Mouse (Mus musculus) liver, embryonic 11.5 days (tissue): ENCODE measurements around the gene Myadm. TPM values are rescaled to one million over a fixed set of nuclear protein-coding genes. Genes with fewer than 3 reads are reported as not detected.

ENCODE experiments used
- ATAC-seq: fragments of 200-750 bp; cut with Nextera tagmentation; replicated peaks from 2 replicates; pipeline ENCODE4 v1.8.0; 2017; ENCODE audit warnings: moderate number of reproducible peaks, mild to moderate bottlenecking, moderate TSS enrichment, moderate library complexity; ENCODE audit not compliant: low FRiP score
- DNase-seq: peaks from one replicate; pipeline ENCODE4 v3.0.0-alpha.2; 2017; ENCODE audit warnings: low spot score
- H3K27ac ChIP-seq: fragments of 300-500 bp; sonication (generic); 2 replicates; pipeline ENCODE4 v1.5.1; 2014; ENCODE audit warnings: mild to moderate bottlenecking, low read depth, low read length, control low read depth
- H3K27me3 ChIP-seq: fragments of 300-500 bp; sonication (generic); replicated peaks from 2 replicates; pipeline ENCODE4 v1.6.1; 2014; ENCODE audit warnings: low read length, mixed read lengths; ENCODE audit not compliant: control insufficient read depth, insufficient read depth
- H3K36me3 ChIP-seq: fragments of 300-500 bp; sonication (generic); 2 replicates; pipeline ENCODE4 v1.6.1; 2014; ENCODE audit warnings: mild to moderate bottlenecking, low read length, moderate library complexity, mixed read lengths; ENCODE audit not compliant: control insufficient read depth, insufficient read depth
- H3K4me1 ChIP-seq: fragments of 300-500 bp; sonication (generic); replicated peaks from 2 replicates; pipeline ENCODE4 v1.6.1; 2014; ENCODE audit warnings: low read length, mixed read lengths; ENCODE audit not compliant: control insufficient read depth, insufficient read depth
- H3K4me2 ChIP-seq: fragments of 300-500 bp; sonication (generic); 2 replicates; pipeline ENCODE4 v1.6.1; 2014; ENCODE audit warnings: mild to moderate bottlenecking, control low read depth, moderate library complexity
- H3K4me3 ChIP-seq: fragments of 300-500 bp; sonication (generic); 2 replicates; pipeline ENCODE4 v1.5.1; 2014; ENCODE audit warnings: low read depth, low read length, control low read depth
- H3K9ac ChIP-seq: fragments of 300-500 bp; sonication (generic); 2 replicates; pipeline ENCODE4 v1.6.1; 2014; ENCODE audit warnings: low read depth, low read length, control low read depth
- H3K9me3 ChIP-seq: fragments of 300-500 bp; sonication (generic); 2 replicates; pipeline ENCODE4 v1.6.1; 2016; ENCODE audit warnings: low read length, inconsistent platforms, mixed read lengths; ENCODE audit not compliant: control insufficient read depth
- WGBS: fragments of 180-500 bp; shearing (Covaris S2); extraction: QIAGEN DNeasy Blood & Tissue Kit; methylation state at CpG from one replicate; pipeline ENCODE4 v1.1.7; 2014; 5-methylcytosine and 5-hydroxymethylcytosine counted together
- polyA plus RNA-seq: library from polyadenylated mRNA; unstranded; fragments of >200 nt; fragmentation: Nextera tagmentation; extraction: Ambion mirVana; gene quantifications from 2 replicates; pipeline ENCODE4 v1.2.1, GENCODE M21; 2014

Gene Myadm
- 31.3 and 32.7 TPM in 2 replicates for polyA plus RNA-seq

DNA sequence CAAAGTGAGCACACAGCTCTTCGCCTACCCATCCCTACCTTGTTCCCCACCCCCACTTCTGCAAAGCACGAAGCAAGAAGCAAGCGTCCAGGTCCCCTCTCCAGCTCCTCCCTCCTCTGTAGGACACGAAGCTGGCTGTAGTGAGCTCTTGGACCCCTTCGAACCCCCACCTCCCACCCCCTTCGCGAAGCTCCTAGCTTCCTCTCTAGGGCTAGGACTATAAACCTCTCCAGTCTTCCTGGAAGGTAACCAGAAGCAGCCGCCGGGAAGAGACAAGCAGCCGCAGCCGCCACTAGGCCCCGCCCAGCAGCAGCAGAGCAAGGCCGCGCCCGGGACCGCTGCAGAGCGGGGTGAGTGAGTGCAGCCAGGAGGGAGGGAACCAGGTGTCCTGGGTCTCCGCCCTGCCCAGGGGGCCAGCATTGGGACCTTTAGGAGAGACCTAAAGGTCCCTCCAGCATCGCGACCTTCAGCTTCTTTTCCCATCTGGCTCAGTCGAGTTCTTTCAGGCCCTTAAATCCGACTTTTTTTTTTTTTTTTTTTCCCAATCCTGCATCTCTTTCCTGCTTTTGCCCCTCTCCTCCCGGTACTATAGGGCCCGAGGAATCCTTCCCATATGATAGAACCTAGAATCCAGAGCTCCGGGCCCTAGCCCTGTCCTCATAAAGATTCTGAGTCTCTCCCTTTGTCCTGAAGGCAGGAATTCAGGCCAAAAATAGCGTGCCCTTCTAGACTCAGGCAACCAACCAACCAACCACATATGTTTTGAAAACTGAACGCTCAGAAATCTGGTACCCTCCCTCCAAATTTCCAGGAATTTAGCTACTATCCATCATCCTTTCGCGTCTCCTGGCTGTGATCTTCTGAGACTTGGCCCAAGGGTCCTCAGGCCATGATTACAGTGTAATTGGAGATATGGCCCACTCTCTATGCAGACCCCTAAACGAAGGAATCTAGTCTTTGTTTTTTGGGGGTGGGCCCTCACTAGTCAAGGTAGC, at the start of gene Myadm, which contains the start of gene Prkcg:
Gene Myadm, plus strand, starts transcription at position 105 of the 995 bp plus-strand sequence.
Gene Prkcg, plus strand, starts transcription at position 204 of the 995 bp plus-strand sequence.
- Histone ChIP-seq H3K4me3 (peak within 1 kb of the TSS; percentile 50), H3K9me3 (no peaks in the 10 kb centered on the region), H3K4me1 (peaks cover 10% of the 10 kb centered on the region), H3K27ac (peak within 1 kb of the TSS; percentile 66), H3K4me2 (peak within 1 kb of the TSS; percentile 66), H3K36me3 (no peaks in the 10 kb centered on the region), H3K27me3 (no peaks in the 10 kb centered on the region), H3K9ac (peak within 1 kb of the TSS; percentile 67)
- DNase-seq (peak; percentile 78), ATAC-seq (peak; percentile 52)
- 3% methylated on average over 30 of the region's 30 CpGs for WGBS

DNA sequence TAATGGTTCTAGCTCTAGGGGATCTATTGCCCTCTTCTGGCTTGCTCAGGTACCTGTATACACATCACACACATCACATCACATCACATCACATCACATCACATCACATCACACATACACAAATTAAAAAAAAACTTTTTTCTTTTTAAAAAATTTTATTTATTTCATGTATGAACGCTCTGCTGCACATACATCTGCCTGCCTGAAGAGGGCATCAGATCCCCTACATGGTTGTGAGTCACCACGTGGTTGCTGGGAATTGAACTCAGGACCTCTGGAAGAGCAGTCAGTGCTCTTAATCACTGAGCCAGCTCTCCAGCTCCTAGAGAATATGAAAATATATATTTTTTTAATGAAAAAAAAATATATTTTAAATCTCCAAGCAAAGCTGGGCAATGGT, 49.7 kb upstream of the Myadm start:
- no peak for ATAC-seq
- no peak overlapping the region for H3K9ac ChIP-seq
- 64% methylated on average over 2 of the region's 2 CpGs for WGBS

DNA sequence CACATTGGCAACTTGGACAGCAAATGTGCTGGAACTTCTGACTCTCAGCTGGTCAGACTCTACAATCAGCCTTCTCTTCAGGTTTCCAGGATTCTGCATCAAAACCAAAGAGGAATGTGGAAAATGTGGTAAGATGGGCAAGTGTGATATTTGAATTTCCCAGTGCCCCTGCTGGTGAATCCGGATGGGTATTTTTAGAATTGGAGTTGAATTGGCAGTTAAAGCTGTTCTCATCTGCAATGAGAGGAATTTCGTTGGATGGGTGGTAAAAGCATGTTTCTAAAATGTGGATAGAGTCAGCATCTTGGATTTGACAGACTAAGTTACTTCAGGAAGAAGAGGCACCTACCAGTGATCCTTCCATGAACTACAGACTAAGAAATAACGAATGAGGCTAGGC, 28.2 kb upstream of the Myadm start:
- H3K9me3 ChIP-seq: no peaks in the 10 kb centered on the region
- ATAC-seq (no peak), DNase-seq (no peak)
- WGBS: 71% methylated on average over 3 of the region's 3 CpGs
- no peak overlapping the region for H3K27ac ChIP-seq
- H3K27me3 ChIP-seq: peaks cover 11% of the 10 kb centered on the region
- no peaks in the 10 kb centered on the region for H3K36me3 ChIP-seq
- H3K4me2 ChIP-seq: no peak overlapping the region
- H3K9ac ChIP-seq: no peak overlapping the region
- H3K4me3 ChIP-seq: no peak overlapping the region
- no peaks in the 10 kb centered on the region for H3K4me1 ChIP-seq

More for the DNA sequence above, 49.7 kb upstream of the Myadm start:
- Histone ChIP-seq H3K4me3 (no peak overlapping the region), H3K36me3 (no peaks in the 10 kb centered on the region), H3K27ac (no peak overlapping the region), H3K27me3 (no peaks in the 10 kb centered on the region), H3K4me2 (no peak overlapping the region), H3K9me3 (no peaks in the 10 kb centered on the region), H3K4me1 (no peaks in the 10 kb centered on the region)
- DNase-seq: no peak

DNA sequence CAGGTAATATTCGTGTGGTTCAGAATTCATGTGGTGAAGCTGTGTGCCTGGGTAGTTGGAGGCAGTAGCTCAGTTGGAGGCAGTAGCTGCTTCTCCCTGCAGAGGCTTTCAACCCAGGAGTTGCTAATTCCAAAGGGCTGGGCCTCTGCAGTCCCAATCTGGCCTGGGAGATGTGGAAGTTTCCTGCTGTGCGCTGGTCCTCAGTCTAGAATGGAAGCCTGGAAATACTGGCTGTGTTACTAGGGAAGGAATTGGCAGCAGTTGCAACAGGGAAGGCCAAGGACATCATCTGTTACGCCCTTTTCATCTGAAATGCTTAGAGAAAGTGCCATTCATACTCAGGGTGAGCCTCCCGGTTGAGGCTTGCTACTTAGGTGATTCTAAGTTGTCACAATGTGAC, 27.4 kb upstream of the Myadm start:
- no peak overlapping the region for H3K9ac ChIP-seq
- H3K4me3 ChIP-seq: no peak overlapping the region
- H3K4me1 ChIP-seq: no peaks in the 10 kb centered on the region
- 57% methylated on average over 4 of the region's 4 CpGs for WGBS
- H3K9me3 ChIP-seq: no peaks in the 10 kb centered on the region
- DNase-seq: no peak
- ATAC-seq: no peak
- peaks cover 11% of the 10 kb centered on the region for H3K27me3 ChIP-seq
- no peaks in the 10 kb centered on the region for H3K36me3 ChIP-seq
- H3K27ac ChIP-seq: no peak overlapping the region
- H3K4me2 ChIP-seq: no peak overlapping the region

DNA sequence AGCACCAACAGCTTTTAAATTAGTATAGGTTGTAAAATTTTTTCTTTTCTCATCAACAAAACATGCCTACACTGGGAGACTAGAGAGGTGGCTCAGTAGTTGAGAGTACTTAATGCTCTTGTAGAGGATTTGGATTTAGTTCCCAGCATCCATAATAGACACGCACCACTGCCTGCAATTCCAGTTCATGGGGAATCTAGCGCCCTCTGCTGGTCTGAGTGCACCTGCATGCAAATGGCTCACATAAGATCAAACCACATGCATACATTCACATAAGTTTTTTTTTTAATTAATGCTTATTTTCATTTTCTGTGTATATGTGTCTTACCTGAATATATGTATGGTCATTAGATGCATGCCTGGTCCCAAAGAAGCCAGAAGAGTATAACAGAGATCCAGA, 26.1 kb upstream of the Myadm start:
- H3K27ac ChIP-seq: no peak overlapping the region
- H3K9ac ChIP-seq: no peak overlapping the region
- no peak overlapping the region for H3K4me3 ChIP-seq
- no peaks in the 10 kb centered on the region for H3K36me3 ChIP-seq
- WGBS: 23% methylated on average over 2 of the region's 2 CpGs
- DNase-seq (no peak), ATAC-seq (no peak)
- no peaks in the 10 kb centered on the region for H3K4me1 ChIP-seq
- H3K9me3 ChIP-seq: no peaks in the 10 kb centered on the region
- peaks cover 11% of the 10 kb centered on the region for H3K27me3 ChIP-seq
- no peak overlapping the region for H3K4me2 ChIP-seq

DNA sequence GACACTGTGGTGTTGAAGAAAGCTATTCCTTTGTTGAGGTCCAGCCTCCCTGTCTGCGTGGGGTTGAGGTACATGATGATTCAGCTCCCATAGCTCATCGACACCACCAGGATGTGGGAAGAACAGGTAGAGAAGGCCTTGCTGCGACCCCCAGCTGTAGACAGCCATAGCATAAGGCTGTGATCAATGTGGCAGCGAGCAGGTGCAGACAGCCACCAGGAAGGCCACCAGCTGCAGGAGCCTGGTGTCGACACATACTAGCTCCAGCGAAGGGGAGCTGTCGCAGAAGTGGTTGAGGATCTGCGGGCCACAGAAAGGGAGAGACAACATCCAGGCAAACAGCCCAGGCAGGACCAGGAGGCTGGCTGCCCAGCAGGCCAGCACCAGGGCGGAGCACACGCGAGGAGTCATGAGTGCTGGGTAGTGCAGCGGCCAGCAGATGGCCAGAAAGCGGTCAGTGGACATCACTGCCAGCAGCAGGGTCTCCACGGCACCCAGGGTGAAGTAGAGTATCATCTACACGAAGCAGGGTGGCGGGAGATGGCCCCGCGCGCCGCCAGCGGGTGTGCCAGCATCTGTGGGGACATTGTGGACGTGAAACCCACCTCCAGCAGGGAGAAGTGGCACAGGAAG, 24.4 kb upstream of the Myadm start:
- H3K4me1 ChIP-seq: no peaks in the 10 kb centered on the region
- H3K4me3 ChIP-seq: no peak overlapping the region
- peaks cover 11% of the 10 kb centered on the region for H3K27me3 ChIP-seq
- H3K9me3 ChIP-seq: no peaks in the 10 kb centered on the region
- no peak; the same call in 1 of the 2 replicates for ATAC-seq
- WGBS: 32% methylated on average over 22 of the region's 22 CpGs
- H3K4me2 ChIP-seq: peak overlapping the region; percentile 47
- H3K9ac ChIP-seq: no peak overlapping the region
- no peaks in the 10 kb centered on the region for H3K36me3 ChIP-seq
- DNase-seq: no peak
- H3K27ac ChIP-seq: no peak overlapping the region

DNA sequence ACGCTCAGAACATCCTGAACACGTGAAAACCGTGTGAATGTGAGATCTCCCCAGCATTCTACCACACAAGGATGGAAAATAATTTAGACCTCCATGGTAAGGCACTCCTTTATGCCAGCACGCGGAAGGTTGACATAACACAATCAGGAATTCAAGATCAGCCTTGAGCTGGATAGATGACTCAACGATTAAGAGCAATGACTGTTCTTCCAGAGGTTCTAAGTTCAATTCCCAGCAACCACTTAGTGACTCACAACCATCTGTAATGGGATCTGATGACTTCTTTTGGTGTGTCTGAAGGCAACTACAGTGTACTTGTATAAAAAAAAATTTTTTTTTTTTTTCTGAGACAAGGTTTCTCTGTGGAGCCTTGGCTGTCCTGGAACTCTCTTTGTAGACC, 23.6 kb upstream of the Myadm start:
- Histone ChIP-seq H3K27me3 (peaks cover 11% of the 10 kb centered on the region), H3K36me3 (no peaks in the 10 kb centered on the region), H3K4me1 (no peaks in the 10 kb centered on the region), H3K4me2 (no peak overlapping the region), H3K27ac (no peak overlapping the region), H3K4me3 (no peak overlapping the region), H3K9ac (no peak overlapping the region), H3K9me3 (no peaks in the 10 kb centered on the region)
- ATAC-seq (no peak), DNase-seq (no peak)
- WGBS: 59% methylated on average over 6 of the region's 6 CpGs

DNA sequence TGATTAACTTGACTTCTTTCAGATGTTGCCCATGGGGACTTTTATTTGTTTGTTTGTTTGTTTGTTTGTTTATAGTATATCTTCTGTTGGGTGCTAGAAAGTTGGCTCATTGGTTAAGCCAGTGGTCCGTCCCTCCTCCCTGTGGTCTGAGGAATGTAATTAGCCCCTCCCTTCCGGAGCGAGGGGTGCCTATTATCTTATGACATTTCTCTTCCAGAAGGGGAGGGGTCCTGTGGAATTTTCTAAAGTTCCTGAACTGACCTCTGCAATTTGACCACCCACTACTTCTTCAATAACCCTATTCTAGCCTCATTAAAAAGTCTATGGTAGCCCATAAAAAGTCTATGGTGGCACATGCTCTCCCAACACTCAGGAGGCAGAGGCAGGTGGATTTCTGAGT, 21.6 kb upstream of the Myadm start:
- H3K9me3 ChIP-seq: no peaks in the 10 kb centered on the region
- H3K4me1 ChIP-seq: no peaks in the 10 kb centered on the region
- no peak overlapping the region for H3K4me3 ChIP-seq
- peaks cover 11% of the 10 kb centered on the region for H3K27me3 ChIP-seq
- no peak overlapping the region for H3K27ac ChIP-seq
- no peak overlapping the region for H3K9ac ChIP-seq
- 59% methylated on average over 3 of the region's 3 CpGs for WGBS
- H3K36me3 ChIP-seq: no peaks in the 10 kb centered on the region
- ATAC-seq: no peak
- DNase-seq: no peak
- no peak overlapping the region for H3K4me2 ChIP-seq
